Mouse (Mus musculus): ENCODE data around the gene Carmil1.

DNA sequence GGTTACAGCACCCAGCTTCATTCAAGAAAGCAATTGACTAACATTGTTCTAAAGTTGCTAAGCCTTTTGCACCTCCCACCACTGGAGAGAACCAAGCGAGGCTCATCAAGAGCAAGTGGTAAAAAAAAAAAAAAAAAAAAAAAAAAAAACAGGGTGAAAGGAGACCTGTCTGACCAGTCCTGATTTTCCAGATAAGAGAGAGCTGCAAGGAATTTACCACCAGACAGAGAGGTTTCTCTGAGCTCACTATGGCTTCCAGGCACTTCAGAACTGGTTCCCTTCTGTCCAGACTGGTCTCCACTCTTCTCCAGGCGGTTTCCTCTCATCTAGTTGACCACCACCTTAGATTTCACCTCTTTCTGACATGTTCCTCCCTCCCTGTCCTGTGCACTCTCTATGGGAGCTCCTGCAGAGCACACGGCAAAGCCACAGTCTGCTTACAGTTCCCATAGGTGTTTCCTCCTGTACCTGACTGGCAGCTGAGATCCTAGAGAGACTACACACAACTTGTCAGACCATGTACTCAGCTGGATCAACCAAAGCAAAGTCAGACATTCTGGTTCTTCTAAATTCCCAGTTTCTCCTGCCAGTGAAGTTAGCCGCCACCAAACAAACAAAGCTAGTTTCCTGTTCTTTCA, 7.7 kb downstream of the Carmil1 start:
- TF ChIP-seq CTCF (IDR thresholded peaks at IDR 0.05; ENCODE audit: extremely low read depth, insufficient read length, insufficient replicate concordance, low read depth, low read length) (no peak), POLR2A (IDR thresholded peaks at IDR 0.05; ENCODE audit: low read depth, low read length) (no peak)
